Mouse (Mus musculus) liver, adult 2 months (tissue): Measurements from ENCODE around the gene Zfp36l1.

Experiments
- CTCF ChIP-seq: fragments of 200-500 bp; IDR thresholded peaks from 2 replicates; pipeline ENCODE4 v1.5.1; 2011; ENCODE audit warnings: low read depth, low read length, control low read depth
- POLR2A ChIP-seq: fragments of 200-500 bp; IDR thresholded peaks from 2 replicates; pipeline ENCODE4 v1.6.1; 2011; ENCODE audit warnings: low read length, control low read depth; ENCODE audit not compliant: insufficient read depth; ENCODE audit errors: extremely low read depth

DNA sequence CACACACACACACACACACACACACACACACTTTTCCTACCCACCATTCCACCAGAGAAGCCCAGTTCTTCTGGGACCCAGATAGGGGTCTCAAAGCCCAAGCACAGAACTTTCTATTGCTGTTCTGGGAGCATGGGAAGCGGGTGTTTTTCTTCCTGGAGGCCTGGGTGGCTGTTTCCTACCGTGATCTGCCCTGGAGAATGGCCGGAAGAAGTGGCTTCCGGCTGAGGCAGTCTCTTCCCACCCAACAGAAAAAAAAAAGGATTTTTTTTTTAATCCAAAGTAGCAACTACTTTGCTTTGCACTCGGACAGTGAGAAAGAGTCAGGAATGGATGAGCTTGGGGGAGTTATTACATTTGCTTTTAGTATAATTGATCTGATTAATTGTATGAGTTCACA lies 22.3 kb downstream of the Zfp36l1 start:
- no peak for TF ChIP-seq CTCF
- TF ChIP-seq POLR2A: no peak
